Mouse (Mus musculus) stomach, postnatal 0 days (tissue): ENCODE data around the gene Hspbap1.

Experiments used
- CTCF ChIP-seq: IDR thresholded peaks from 2 replicates; pipeline ENCODE4 v1.5.1; 2016; ENCODE audit warnings: antibody characterized with exemption, low read depth, mild to moderate bottlenecking, moderate library complexity
- EP300 ChIP-seq: optimal IDR thresholded peaks from 2 replicates; pipeline ENCODE3; 2016; ENCODE audit warnings: antibody characterized with exemption

DNA sequence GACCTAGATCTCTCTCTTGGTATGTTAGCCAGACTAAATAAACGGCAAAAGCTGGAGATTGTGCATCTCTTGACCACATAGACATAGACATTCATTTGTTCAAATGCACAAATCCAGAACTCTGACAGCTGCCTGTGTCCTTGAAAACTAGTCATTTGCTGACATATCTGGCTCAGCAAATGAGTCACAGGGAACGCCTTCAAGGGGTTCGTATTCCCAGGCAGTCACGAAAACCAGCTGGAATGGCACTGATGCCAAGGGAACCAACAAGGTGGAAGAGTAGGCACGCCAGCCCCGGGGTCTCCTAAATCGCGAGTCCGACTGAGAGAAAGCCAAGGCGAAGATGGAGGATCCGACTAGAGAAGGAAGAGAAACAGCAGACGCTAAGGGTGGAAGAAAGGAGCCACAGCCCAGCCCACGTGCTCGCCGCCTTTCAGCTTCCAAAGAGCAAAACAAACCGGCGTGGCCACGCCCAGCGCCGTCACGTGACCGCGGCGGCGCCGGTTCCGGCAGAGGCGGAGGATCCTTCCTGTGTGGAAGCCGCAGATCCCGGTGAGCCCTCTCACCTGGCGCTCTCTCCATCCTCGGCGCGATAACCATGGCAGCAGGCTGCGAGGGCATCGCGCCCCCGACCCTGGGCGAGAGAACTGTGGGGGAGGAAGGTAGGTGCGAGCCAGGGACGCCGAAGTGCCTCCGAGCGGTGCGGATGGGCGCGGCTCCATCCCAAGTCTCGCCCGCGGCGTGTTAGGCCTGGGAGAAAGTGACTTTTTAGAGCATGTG, at the start of gene Hspbap1:
- TF ChIP-seq CTCF, result no peak
- TF ChIP-seq EP300, result no peak
